Mouse (Mus musculus) brain, embryonic 14.5 days (tissue): Measurements from ENCODE around the gene Lefty2.

Source experiments
- CTCF ChIP-seq: fragments of 200-500 bp; IDR thresholded peaks from 2 replicates; pipeline ENCODE4 v1.5.1; 2012; ENCODE audit warnings: inconsistent platforms, mild to moderate bottlenecking, moderate library complexity, borderline replicate concordance; ENCODE audit not compliant: insufficient read depth, insufficient read length; ENCODE audit errors: extremely low read depth
- POLR2A ChIP-seq: fragments of 200-500 bp; IDR thresholded peaks from 2 replicates; pipeline ENCODE4 v1.6.1; 2012; ENCODE audit warnings: mild to moderate bottlenecking, inconsistent platforms, borderline replicate concordance; ENCODE audit not compliant: poor library complexity, insufficient read depth, insufficient read length, severe bottlenecking; ENCODE audit errors: extremely low read depth

DNA sequence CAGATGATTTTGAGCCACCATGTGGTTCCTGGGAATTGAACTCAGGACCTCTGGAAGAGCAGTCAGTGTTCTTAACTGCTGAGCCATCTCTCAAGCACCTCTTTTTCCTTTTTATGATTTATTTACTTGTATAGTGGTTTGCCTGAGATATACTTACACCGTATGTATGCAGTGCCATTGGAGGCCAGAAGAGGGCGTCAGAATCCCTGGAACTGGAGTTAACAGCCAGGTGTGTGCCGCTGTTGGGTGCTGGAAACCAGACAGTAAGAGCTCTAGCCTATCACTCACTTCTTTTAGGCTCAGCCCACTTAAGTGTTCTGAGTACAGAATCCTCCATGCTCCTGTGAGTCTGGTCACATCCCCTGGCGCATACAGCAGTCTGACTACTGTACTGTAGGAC lies 15.4 kb upstream of the Lefty2 start:
- TF ChIP-seq POLR2A (no peak), CTCF (no peak)
